Mouse (Mus musculus): ENCODE measurements around the gene Car6. TPM values are rescaled to one million over a fixed set of nuclear protein-coding genes. Genes with fewer than 3 reads are reported as not detected.
A peak's percentile ranks its signal among the peaks of the same experiment; 100 is the strongest.

The Car6 gene
- polyA plus RNA-seq, 1 experiment from 2014 or later, result not detected

GRCm38 (mm10) chr4:150237636-150238361 lies 36.7 kb upstream of the Car6 start:
- Histone ChIP-seq H3K4me1 (peaks cover 45% of the 10 kb centered on the region), H3K9ac (peak overlapping the region; percentile 86), H3K27ac (peak overlapping the region; percentile 97), H3K27me3 (no peaks in the 10 kb centered on the region), H3K9me3 (no peaks in the 10 kb centered on the region), H3K4me3 (peak overlapping the region; percentile 70), H3K4me2 (peak overlapping the region; percentile 74), H3K36me3 (peaks cover 25% of the 10 kb centered on the region)
- under 1% methylated on average over 21 of the region's 21 CpGs for WGBS
- ATAC-seq (ENCODE audit: borderline replicate concordance, extremely low read depth, low FRiP score, low TSS enrichment), result peak; percentile 14; the same call in 1 of the 2 replicates

- Histone ChIP-seq H3K4me2 (peak within 1 kb of the TSS; percentile 74), H3K36me3 (peaks cover 15% of the 10 kb centered on the region), H3K27ac (peak within 1 kb of the TSS; percentile 97), H3K4me1 (peaks cover 42% of the 10 kb centered on the region), H3K4me3 (peak within 1 kb of the TSS; percentile 70), H3K9ac (peak within 1 kb of the TSS; percentile 86), H3K9me3 (no peaks in the 10 kb centered on the region), H3K27me3 (no peaks in the 10 kb centered on the region)
- WGBS, result under 1% methylated on average over 69 of the region's 78 CpGs
- peak; percentile 98 for ATAC-seq (ENCODE audit: borderline replicate concordance, extremely low read depth, low FRiP score, low TSS enrichment)
Measured at GRCm38 (mm10) chr4:150236521-150237481, 35.7 kb upstream of the Car6 start, which contains the start of gene Eno1. TSS of gene Eno1 (plus strand) at chr4:150236721.

GRCm38 (mm10) chr4:150236031-150236430 lies 34.9 kb upstream of the Car6 start:
- 73% methylated on average over 8 of the region's 8 CpGs for WGBS
- Histone ChIP-seq H3K27ac (peak overlapping the region; percentile 97), H3K9ac (peak overlapping the region; percentile 69), H3K9me3 (no peaks in the 10 kb centered on the region), H3K4me3 (peak overlapping the region; percentile 70), H3K36me3 (peaks cover 7% of the 10 kb centered on the region), H3K27me3 (no peaks in the 10 kb centered on the region), H3K4me2 (peak overlapping the region; percentile 60), H3K4me1 (peaks cover 42% of the 10 kb centered on the region)
- no peak for ATAC-seq (ENCODE audit: borderline replicate concordance, extremely low read depth, low FRiP score, low TSS enrichment)

GRCm38 (mm10) chr4:150235585-150235984 lies 34.5 kb upstream of the Car6 start:
- Histone ChIP-seq H3K4me1 (peaks cover 44% of the 10 kb centered on the region), H3K9me3 (no peaks in the 10 kb centered on the region), H3K4me3 (no peak overlapping the region), H3K4me2 (no peak overlapping the region), H3K36me3 (peaks cover 4% of the 10 kb centered on the region; the same call in 1 of the 2 replicates), H3K27me3 (no peaks in the 10 kb centered on the region), H3K9ac (no peak overlapping the region), H3K27ac (peak overlapping the region; percentile 46; the same call in 1 of the 2 replicates)
- ATAC-seq (ENCODE audit: borderline replicate concordance, extremely low read depth, low FRiP score, low TSS enrichment), result no peak
- 71% methylated on average over 4 of the region's 4 CpGs for whole genome bisulfite sequencing

GRCm38 (mm10) chr4:150234599-150235327 lies 33.6 kb upstream of the Car6 start:
- Histone ChIP-seq H3K27ac (peak overlapping the region; percentile 46), H3K4me3 (no peak overlapping the region), H3K36me3 (no peaks in the 10 kb centered on the region), H3K4me1 (peaks cover 41% of the 10 kb centered on the region), H3K9me3 (no peaks in the 10 kb centered on the region), H3K27me3 (no peaks in the 10 kb centered on the region), H3K4me2 (no peak overlapping the region), H3K9ac (no peak overlapping the region)
- WGBS, result 47% methylated on average over 8 of the region's 8 CpGs
- no peak for ATAC-seq (ENCODE audit: borderline replicate concordance, extremely low read depth, low FRiP score, low TSS enrichment)

GRCm38 (mm10) chr4:150231871-150232270 lies 30.7 kb upstream of the Car6 start:
- Histone ChIP-seq H3K9ac (no peak overlapping the region), H3K4me1 (peaks cover 29% of the 10 kb centered on the region), H3K36me3 (no peaks in the 10 kb centered on the region), H3K9me3 (no peaks in the 10 kb centered on the region), H3K27me3 (no peaks in the 10 kb centered on the region), H3K4me3 (no peak overlapping the region), H3K27ac (no peak overlapping the region), H3K4me2 (no peak overlapping the region)
- ATAC-seq (ENCODE audit: borderline replicate concordance, extremely low read depth, low FRiP score, low TSS enrichment), result no peak
- WGBS, result 60% methylated on average over 8 of the region's 8 CpGs

- H3K36me3 ChIP-seq, result no peaks in the 10 kb centered on the region
- 0 out of 2 replicates have a peak overlapping the region, but pooled peaks have one; percentile 6 for H3K9ac ChIP-seq
- H3K27me3 ChIP-seq, result no peaks in the 10 kb centered on the region
- 0 out of 2 replicates have a peak overlapping the region, but pooled peaks have one; percentile 10 for H3K4me2 ChIP-seq
- 0 out of 2 replicates have a peak overlapping the region, but pooled peaks have one; percentile 4 for H3K27ac ChIP-seq
- no peak overlapping the region for H3K4me3 ChIP-seq
- WGBS, result 25% methylated on average over 21 of the region's 21 CpGs
- H3K9me3 ChIP-seq, result no peaks in the 10 kb centered on the region
- H3K4me1 ChIP-seq, result peaks cover 27% of the 10 kb centered on the region
- no peak for ATAC-seq (ENCODE audit: borderline replicate concordance, extremely low read depth, low FRiP score, low TSS enrichment)
Measured at GRCm38 (mm10) chr4:150230460-150231407, 29.6 kb upstream of the Car6 start.

- Histone ChIP-seq H3K4me1 (peaks cover 22% of the 10 kb centered on the region), H3K9ac (no peak overlapping the region), H3K4me3 (no peak overlapping the region), H3K36me3 (no peaks in the 10 kb centered on the region), H3K9me3 (no peaks in the 10 kb centered on the region), H3K4me2 (no peak overlapping the region), H3K27me3 (no peaks in the 10 kb centered on the region), H3K27ac (no peak overlapping the region)
- 32% methylated on average over 10 of the region's 15 CpGs for WGBS
- no peak for ATAC-seq (ENCODE audit: borderline replicate concordance, extremely low read depth, low FRiP score, low TSS enrichment)
Measured at GRCm38 (mm10) chr4:150229747-150230390, 28.7 kb upstream of the Car6 start.

GRCm38 (mm10) chr4:150228581-150229348 lies 27.6 kb upstream of the Car6 start:
- no peak for ATAC-seq (ENCODE audit: borderline replicate concordance, extremely low read depth, low FRiP score, low TSS enrichment)
- Histone ChIP-seq H3K27ac (no peak overlapping the region), H3K9ac (no peak overlapping the region), H3K36me3 (no peaks in the 10 kb centered on the region), H3K4me1 (peaks cover 17% of the 10 kb centered on the region), H3K4me3 (no peak overlapping the region), H3K4me2 (no peak overlapping the region), H3K27me3 (no peaks in the 10 kb centered on the region), H3K9me3 (no peaks in the 10 kb centered on the region)
- 34% methylated on average over 7 of the region's 7 CpGs for WGBS

Measured in lung, embryonic 15.5 days (tissue).